Mouse (Mus musculus): ENCODE data around the gene Ttc28.

- TF ChIP-seq CTCF (IDR thresholded peaks at IDR 0.05; ENCODE audit: low read depth) (peak; percentile 67), EP300 (IDR thresholded peaks at IDR 0.05; ENCODE audit: low read depth) (no peak)
These were observed 377.5 kb downstream of the Ttc28 start for GRCm38 (mm10) chr5:111257127-111257526.
